In the genomic region with DNA sequence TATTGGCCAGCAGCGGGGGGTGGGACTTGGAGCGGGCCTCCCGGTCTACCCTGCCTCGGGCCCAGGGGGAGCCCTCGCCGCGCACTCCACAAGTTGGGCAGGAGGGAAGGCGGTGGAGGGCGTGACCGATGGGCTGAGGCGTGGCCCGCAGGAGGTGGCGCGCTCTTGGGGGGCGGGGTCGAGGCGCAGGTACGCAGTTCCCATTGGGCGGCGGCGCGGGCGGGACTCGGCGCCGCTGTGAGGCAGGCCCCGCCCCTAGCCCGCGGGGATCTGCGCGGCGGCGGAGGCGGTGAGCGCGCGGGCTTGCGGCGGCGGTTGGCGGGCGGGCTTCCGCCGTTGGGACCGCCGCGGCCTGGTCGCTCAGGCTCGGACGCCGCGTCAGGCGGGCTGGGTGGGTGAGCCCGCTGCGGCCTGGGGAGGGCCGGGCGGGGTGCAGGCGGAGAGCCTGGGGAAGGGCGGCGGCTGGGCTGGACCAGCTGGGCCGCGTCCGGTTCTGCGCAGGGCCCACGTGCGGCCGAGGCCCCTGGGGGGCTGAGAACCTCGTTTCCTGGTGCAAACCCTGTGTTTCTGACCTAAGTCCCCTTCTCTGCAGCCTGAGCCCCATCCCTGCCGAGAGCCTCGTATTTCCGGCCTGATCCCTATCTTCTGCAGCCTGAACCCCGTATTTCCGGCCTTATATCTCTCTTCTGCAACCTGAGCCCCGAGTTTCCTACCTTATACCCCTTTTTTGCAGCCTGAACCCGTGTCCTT, we compare ENCODE assay signal across 8 mouse cellular contexts. TPM values are rescaled to one million over a fixed set of nuclear protein-coding genes. Genes with fewer than 3 reads are reported as not detected.
A peak's percentile ranks its signal among the peaks of the same experiment; 100 is the strongest.
DNase-seq lines count a peak whose midpoint lies in the region; ATAC-seq and TF ChIP-seq lines count a peak whose summit lies in the region.

A gene (plus strand): TSS at position 19 of the 750 bp plus-strand sequence.

- H3K4me3 ChIP-seq in forebrain, embryonic 13.5 days: peak within 1 kb of the TSS; percentile 84
- H3K4me3 ChIP-seq in liver, postnatal 0 days (ENCODE audit: low read depth, low read length): peak within 1 kb of the TSS; percentile 84
- H3K4me3 ChIP-seq in neural tube, embryonic 14.5 days (ENCODE audit: low read depth, low read length): peak within 1 kb of the TSS; percentile 75

- TF ChIP-seq EP300 in liver, postnatal 0 days (IDR thresholded peaks at IDR 0.05; ENCODE audit: low read depth): no peak

- no peaks in the 10 kb centered on the region for H3K9me3 ChIP-seq in forebrain, embryonic 13.5 days (replicated peaks)
- H3K9me3 ChIP-seq in liver, postnatal 0 days (ENCODE audit: low read length): no peaks in the 10 kb centered on the region
- no peaks in the 10 kb centered on the region for H3K9me3 ChIP-seq in neural tube, embryonic 14.5 days (ENCODE audit: control insufficient read depth, low read length)

- peak; percentile 77 for TF ChIP-seq CTCF in liver, postnatal 0 days (IDR thresholded peaks at IDR 0.05; ENCODE audit: low read depth)

- H3K27me3 ChIP-seq in forebrain, embryonic 13.5 days: no peaks in the 10 kb centered on the region
- H3K27me3 ChIP-seq in liver, postnatal 0 days (ENCODE audit: insufficient read depth, low read length): no peaks in the 10 kb centered on the region
- no peaks in the 10 kb centered on the region for H3K27me3 ChIP-seq in neural tube, embryonic 14.5 days (ENCODE audit: control insufficient read depth, insufficient read depth, low read length)

- H3K4me2 ChIP-seq in forebrain, embryonic 13.5 days: peak within 1 kb of the TSS; percentile 93
- peak within 1 kb of the TSS; percentile 99 for H3K4me2 ChIP-seq in liver, postnatal 0 days (ENCODE audit: low read depth, low read length)
- H3K4me2 ChIP-seq in neural tube, embryonic 14.5 days (ENCODE audit: low read depth, low read length): peak within 1 kb of the TSS; percentile 91

- peak within 1 kb of the TSS; percentile 98 for H3K9ac ChIP-seq in forebrain, embryonic 13.5 days
- peak within 1 kb of the TSS; percentile 83 for H3K9ac ChIP-seq in liver, postnatal 0 days (replicated peaks)
- peak within 1 kb of the TSS; percentile 93 for H3K9ac ChIP-seq in neural tube, embryonic 14.5 days (replicated peaks; ENCODE audit: low read depth, low read length)

- intact Hi-C loops in heart, postnatal 10 days (cut with DNase I): no loop called here

- peaks cover 46% of the 10 kb centered on the region for H3K4me1 ChIP-seq in forebrain, embryonic 13.5 days
- H3K4me1 ChIP-seq in liver, postnatal 0 days (ENCODE audit: insufficient read depth): peaks cover 10% of the 10 kb centered on the region
- H3K4me1 ChIP-seq in neural tube, embryonic 14.5 days (ENCODE audit: control insufficient read depth, insufficient read depth, low read length): peaks cover 29% of the 10 kb centered on the region

- DNase-seq in ES-CJ7 (ENCODE audit: low read depth, low spot score): peak; percentile 100
- DNase-seq in heart, postnatal 10 days: peak; percentile 99
- DNase-seq in large intestine, adult 2 months (ENCODE audit: low read depth, low spot score): no peak
- DNase-seq in liver, postnatal 0 days: peak; percentile 99
- peak; percentile 98 for DNase-seq in thymus, adult 18-20 months

- H3K27ac ChIP-seq in forebrain, embryonic 13.5 days: peak within 1 kb of the TSS; percentile 95
- H3K27ac ChIP-seq in liver, postnatal 0 days (ENCODE audit: low read depth): peak within 1 kb of the TSS; percentile 82
- H3K27ac ChIP-seq in neural tube, embryonic 14.5 days (ENCODE audit: low read depth, low read length): peak within 1 kb of the TSS; percentile 94

- ATAC-seq in cerebellum, adult (ENCODE audit: insufficient number of reproducible peaks, low FRiP score, low TSS enrichment): peak; percentile 94
- ATAC-seq in forebrain, embryonic 13.5 days: peak; percentile 97
- ATAC-seq in liver, postnatal 0 days: peak; percentile 100
- peak; percentile 97 for ATAC-seq in neural tube, embryonic 14.5 days (ENCODE audit: low read depth)

- peaks cover 21% of the 10 kb centered on the region for H3K36me3 ChIP-seq in forebrain, embryonic 13.5 days (ENCODE audit: poor library complexity, severe bottlenecking)
- peaks cover 28% of the 10 kb centered on the region for H3K36me3 ChIP-seq in liver, postnatal 0 days (replicated peaks; ENCODE audit: insufficient read depth, low read length)
- 0 out of 2 replicates have a peak, but pooled peaks cover 4% of the 10 kb centered on the region for H3K36me3 ChIP-seq in neural tube, embryonic 14.5 days (ENCODE audit: control insufficient read depth, insufficient read depth, low read length)

- under 1% methylated on average over 34 of the region's 75 CpGs for WGBS in forebrain, embryonic 13.5 days
- under 1% methylated on average over 68 of the region's 75 CpGs for WGBS in large intestine, adult 2 months
- WGBS in liver, postnatal 0 days (ENCODE audit: insufficient replicate concordance): under 1% methylated on average over 58 of the region's 75 CpGs
- WGBS in neural tube, embryonic 14.5 days: under 1% methylated on average over 50 of the region's 75 CpGs

RNA-seq across cellular contexts. Expression of the gene that starts here (rescaled TPM):
- polyA plus RNA-seq in forebrain, embryonic 13.5 days (2015; fragmentation: Nextera tagmentation; extraction: Ambion mirVana): 62.1 and 64.7 TPM in 2 replicates
- 10 to 100 TPM; 20.3 to 23.1 TPM for total RNA-seq in heart, postnatal 10 days (2021)
- 24.7 and 28.6 TPM in 2 replicates for polyA plus RNA-seq in large intestine, adult 2 months (2012; rRNA removed)
- 9.8 and 13.3 TPM in 2 replicates for polyA plus RNA-seq in liver, postnatal 0 days (2015; fragmentation: Nextera tagmentation; extraction: Ambion mirVana)
- 35.0 and 37.4 TPM in 2 replicates for polyA plus RNA-seq in neural tube, embryonic 14.5 days (2014; fragmentation: Nextera tagmentation; extraction: Ambion mirVana)
